Mouse (Mus musculus) frontal cortex, postnatal 36 days (tissue): ENCODE results near the gene Vti1a.

ENCODE experiments used
- DNase-seq, 2 experiments: peaks; one replicate each; pipeline ENCODE4 v3.0.0; 2022; ENCODE audit warnings: low spot score in 2 of 2

Vti1a gene

GRCm38 (mm10) chr19:55585270-55586224, 269.5 kb downstream of the Vti1a start:
- no peak for DNase-seq

GRCm38 (mm10) chr19:55587638-55588421, 271.7 kb downstream of the Vti1a start:
- DNase-seq: no peak

- no peak for DNase-seq
Observed at GRCm38 (mm10) chr19:55588948-55589896, 273.1 kb downstream of the Vti1a start.

GRCm38 (mm10) chr19:55592876-55593691, 277.0 kb downstream of the Vti1a start:
- no peak for DNase-seq

GRCm38 (mm10) chr19:55593729-55594444, 277.8 kb downstream of the Vti1a start:
- DNase-seq: no peak

GRCm38 (mm10) chr19:55594451-55594850, 278.4 kb downstream of the Vti1a start:
- no peak for DNase-seq

GRCm38 (mm10) chr19:55595945-55596649, 280.0 kb downstream of the Vti1a start:
- no peak for DNase-seq

GRCm38 (mm10) chr19:55596804-55597203, 280.7 kb downstream of the Vti1a start:
- no peak for DNase-seq

- no peak for DNase-seq
Observed at GRCm38 (mm10) chr19:55597296-55597695, 281.2 kb downstream of the Vti1a start.

GRCm38 (mm10) chr19:55597951-55598350, 281.9 kb downstream of the Vti1a start:
- no peak for DNase-seq

GRCm38 (mm10) chr19:55599124-55599523, 283.0 kb downstream of the Vti1a start:
- DNase-seq: no peak

- no peak for DNase-seq
Observed at GRCm38 (mm10) chr19:55607725-55608124, 291.6 kb downstream of the Vti1a start.

GRCm38 (mm10) chr19:55608858-55609375, 292.8 kb downstream of the Vti1a start:
- no peak for DNase-seq

GRCm38 (mm10) chr19:55609806-55610205, 293.7 kb downstream of the Vti1a start:
- no peak for DNase-seq

- DNase-seq: no peak
Observed at GRCm38 (mm10) chr19:55615743-55616142, 299.6 kb downstream of the Vti1a start.

- no peak for DNase-seq
Observed at GRCm38 (mm10) chr19:55616276-55616675, 300.2 kb downstream of the Vti1a start.

- no peak for DNase-seq
Observed at GRCm38 (mm10) chr19:55616937-55617336, 300.8 kb downstream of the Vti1a start.

- DNase-seq: no peak
Observed at GRCm38 (mm10) chr19:55618546-55618945, 302.5 kb downstream of the Vti1a start.

- DNase-seq: no peak
Observed at GRCm38 (mm10) chr19:55620411-55621008, 304.4 kb downstream of the Vti1a start.
